Mouse (Mus musculus): ENCODE data around the gene S1pr4. TPM values are rescaled to one million over a fixed set of nuclear protein-coding genes. Genes with fewer than 3 reads are reported as not detected.

The S1pr4 gene
- total RNA-seq, 2 experiments from 2014 or later, result 6.2 to 8.3 TPM

GRCm38 (mm10) chr10:81495151-81495550 lies 4.8 kb downstream of the S1pr4 start:
- no peak for ATAC-seq (replicated peaks; ENCODE audit: poor library complexity)

GRCm38 (mm10) chr10:81494260-81495041 lies 5.5 kb downstream of the S1pr4 start:
- ATAC-seq (replicated peaks; ENCODE audit: poor library complexity), result peak; percentile 24

- ATAC-seq (replicated peaks; ENCODE audit: poor library complexity), result no peak
Observed at GRCm38 (mm10) chr10:81493601-81494220, 6.2 kb downstream of the S1pr4 start.

- no peak for ATAC-seq (replicated peaks; ENCODE audit: poor library complexity)
Observed at GRCm38 (mm10) chr10:81492606-81493240, 7.2 kb downstream of the S1pr4 start.

- no peak for ATAC-seq (replicated peaks; ENCODE audit: poor library complexity)
Observed at GRCm38 (mm10) chr10:81491018-81491417, 8.9 kb downstream of the S1pr4 start.

- ATAC-seq (replicated peaks; ENCODE audit: poor library complexity), result no peak
Observed at GRCm38 (mm10) chr10:81489941-81490340, 10.0 kb downstream of the S1pr4 start.

GRCm38 (mm10) chr10:81488081-81488480 lies 11.9 kb downstream of the S1pr4 start:
- ATAC-seq (replicated peaks; ENCODE audit: poor library complexity), result no peak

- no peak for ATAC-seq (replicated peaks; ENCODE audit: poor library complexity)
Observed at GRCm38 (mm10) chr10:81486496-81486895, 13.4 kb downstream of the S1pr4 start.

GRCm38 (mm10) chr10:81485479-81486018 lies 14.4 kb downstream of the S1pr4 start:
- peak; percentile 48 for ATAC-seq (replicated peaks; ENCODE audit: poor library complexity)

- ATAC-seq (replicated peaks; ENCODE audit: poor library complexity), result peak; percentile 26
Observed at GRCm38 (mm10) chr10:81485060-81485449, 14.9 kb downstream of the S1pr4 start.

- no peak; the same call in 1 of the 2 replicates for ATAC-seq (replicated peaks; ENCODE audit: poor library complexity)
Observed at GRCm38 (mm10) chr10:81484441-81485059, 15.4 kb downstream of the S1pr4 start.

GRCm38 (mm10) chr10:81483983-81484382 lies 15.9 kb downstream of the S1pr4 start:
- peak; percentile 58 for ATAC-seq (replicated peaks; ENCODE audit: poor library complexity)

- peak; percentile 52 for ATAC-seq (replicated peaks; ENCODE audit: poor library complexity)
Observed at GRCm38 (mm10) chr10:81482533-81482889, 17.4 kb downstream of the S1pr4 start, which contains the start of gene Celf5. Gene Celf5 (minus strand): TSS chr10:81482709.

- ATAC-seq (replicated peaks; ENCODE audit: poor library complexity), result no peak
Observed at GRCm38 (mm10) chr10:81481605-81482532, 18.1 kb downstream of the S1pr4 start.

GRCm38 (mm10) chr10:81474461-81474860 lies 25.5 kb downstream of the S1pr4 start:
- peak; percentile 27; the same call in 1 of the 2 replicates for ATAC-seq (replicated peaks; ENCODE audit: poor library complexity)

GRCm38 (mm10) chr10:81473003-81473451 lies 26.9 kb downstream of the S1pr4 start:
- no peak for ATAC-seq (replicated peaks; ENCODE audit: poor library complexity)

- ATAC-seq (replicated peaks; ENCODE audit: poor library complexity), result no peak
Observed at GRCm38 (mm10) chr10:81472403-81473002, 27.4 kb downstream of the S1pr4 start.

- ATAC-seq (replicated peaks; ENCODE audit: poor library complexity), result no peak
Observed at GRCm38 (mm10) chr10:81470454-81470853, 29.5 kb downstream of the S1pr4 start.

- no peak for ATAC-seq (replicated peaks; ENCODE audit: poor library complexity)
Observed at GRCm38 (mm10) chr10:81469253-81469652, 30.7 kb downstream of the S1pr4 start.

Data from megakaryocyte progenitor cell, adult 5-6 weeks (primary cell).